12 mouse cellular contexts compared by ENCODE assay signal in genomic region chr11:116617641-116618040, GRCm38 (mm10). TPM values are rescaled to one million over a fixed set of nuclear protein-coding genes. Genes with fewer than 3 reads are reported as not detected.
A peak's percentile ranks its signal among the peaks of the same experiment; 100 is the strongest.
DNase-seq lines count a peak whose midpoint lies in the region; ATAC-seq and TF ChIP-seq lines count a peak whose summit lies in the region.
"Had no signal": no experiment of that assay in that cellular context is flagged by ENCODE, and none has a peak within 500 bp of the region (broad histone marks: within the 10 kb centered on the region; RNA-seq: fewer than 3 reads in every experiment).

No protein-coding gene starts in this region.

- H3K4me1 ChIP-seq in forebrain, postnatal 0 days (ENCODE audit: insufficient read depth) = no peaks in the 10 kb centered on the region
- peaks cover 21% of the 10 kb centered on the region; the same call in 1 of the 2 replicates for H3K4me1 ChIP-seq in forebrain, embryonic 15.5 days
- peaks cover 88 to 92% of the 10 kb centered on the region in 2 experiments for H3K4me1 ChIP-seq in liver, embryonic 14.5 days (replicated peaks; ENCODE audit: control insufficient read depth in 2 of 2, insufficient read depth in 2 of 2, low read length in 1 of 2)
- H3K4me1 ChIP-seq: forebrain, embryonic 13.5 days had no signal

- WGBS in forebrain, postnatal 0 days = 61% methylated on average over 7 of the region's 7 CpGs
- 83% methylated on average over 7 of the region's 7 CpGs for WGBS in forebrain, embryonic 15.5 days
- WGBS in liver, embryonic 14.5 days (ENCODE audit: insufficient replicate concordance) = 79% methylated on average over 7 of the region's 7 CpGs

- no peak overlapping the region for H3K4me2 ChIP-seq in forebrain, postnatal 0 days (ENCODE audit: low read depth)
- no peak overlapping the region for H3K4me2 ChIP-seq in forebrain, embryonic 15.5 days (replicated peaks)
- no peak overlapping the region for H3K4me2 ChIP-seq in liver, embryonic 14.5 days (ENCODE audit: low read depth)
- H3K4me2 ChIP-seq: forebrain, embryonic 13.5 days; neural tube, embryonic 13.5 days had no signal

- no peaks in the 10 kb centered on the region for H3K27me3 ChIP-seq in forebrain, postnatal 0 days (ENCODE audit: insufficient read depth, low read length)
- H3K27me3 ChIP-seq in forebrain, embryonic 15.5 days = no peaks in the 10 kb centered on the region
- H3K27me3 ChIP-seq in liver, embryonic 14.5 days (ENCODE audit: control insufficient read depth, insufficient read depth, low read length) = no peaks in the 10 kb centered on the region

- TF ChIP-seq CTCF in forebrain, postnatal 0 days (IDR thresholded peaks at IDR 0.05; ENCODE audit: low read depth) = no peak
- TF ChIP-seq CTCF in liver, embryonic 14.5 days (IDR thresholded peaks at IDR 0.05; ENCODE audit: low read depth) = no peak

- no peaks in the 10 kb centered on the region for H3K9me3 ChIP-seq in forebrain, postnatal 0 days (ENCODE audit: low read length)
- no peaks in the 10 kb centered on the region for H3K9me3 ChIP-seq in forebrain, embryonic 15.5 days
- no peaks in the 10 kb centered on the region for H3K9me3 ChIP-seq in liver, embryonic 14.5 days (ENCODE audit: control insufficient read depth, low read length)
- H3K9me3 ChIP-seq: forebrain, embryonic 13.5 days; neural tube, embryonic 13.5 days had no signal

- no peak for TF ChIP-seq EP300 in liver, embryonic 14.5 days (IDR thresholded peaks at IDR 0.05; ENCODE audit: low read depth)

- no peak overlapping the region for H3K4me3 ChIP-seq in forebrain, postnatal 0 days (ENCODE audit: low read depth, low read length)
- H3K4me3 ChIP-seq in forebrain, embryonic 15.5 days = no peak overlapping the region
- H3K4me3 ChIP-seq in liver, embryonic 14.5 days (ENCODE audit: insufficient read depth in 1 of 2, low read depth in 2 of 2, low read length in 2 of 2) = no peak overlapping the region
- H3K4me3 ChIP-seq: forebrain, embryonic 13.5 days; neural tube, embryonic 13.5 days had no signal

- H3K27ac ChIP-seq in forebrain, postnatal 0 days (ENCODE audit: low read depth, low read length) = no peak overlapping the region
- no peak overlapping the region for H3K27ac ChIP-seq in forebrain, embryonic 15.5 days (replicated peaks)
- H3K27ac ChIP-seq in liver, embryonic 14.5 days = peak overlapping the region; percentile 80; the same call in 1 of the 2 replicates
- H3K27ac ChIP-seq: forebrain, embryonic 13.5 days; neural tube, embryonic 13.5 days had no signal

- H3K36me3 ChIP-seq in forebrain, postnatal 0 days (ENCODE audit: insufficient read depth) = no peaks in the 10 kb centered on the region
- no peaks in the 10 kb centered on the region for H3K36me3 ChIP-seq in forebrain, embryonic 15.5 days
- no peaks in the 10 kb centered on the region for H3K36me3 ChIP-seq in liver, embryonic 14.5 days (replicated peaks; ENCODE audit: control insufficient read depth, insufficient read depth, low read depth)
- H3K36me3 ChIP-seq: neural tube, embryonic 13.5 days had no signal

- peak; percentile 36 for DNase-seq in forebrain, postnatal 0 days
- DNase-seq in ovary, adult 18-20 months (ENCODE audit: low spot score) = peak; percentile 71
- no peak for DNase-seq in ovary, postnatal 10 days (ENCODE audit: low spot score)
- no peak for DNase-seq in liver, embryonic 14.5 days (ENCODE audit: low read depth in 3 of 3, low spot score in 3 of 3)
- no peak for DNase-seq in urinary bladder, postnatal 10 days (ENCODE audit: low spot score)
- no peak for DNase-seq in right cerebral cortex, postnatal 25 days
- DNase-seq in left cerebral cortex, postnatal 25 days (ENCODE audit: low spot score in 2 of 2) = no peak

- ATAC-seq in forebrain, postnatal 0 days = peak; percentile 62; the same call in 1 of the 2 replicates
- no peak for ATAC-seq in forebrain, embryonic 15.5 days (replicated peaks)
- no peak for ATAC-seq in liver, embryonic 14.5 days (ENCODE audit: insufficient read depth)
- ATAC-seq: forebrain, embryonic 13.5 days; hindbrain, embryonic 16.5 days had no signal

- H3K9ac ChIP-seq in forebrain, postnatal 0 days = no peak overlapping the region
- no peak overlapping the region for H3K9ac ChIP-seq in forebrain, embryonic 15.5 days (replicated peaks)
- H3K9ac ChIP-seq in liver, embryonic 14.5 days (replicated peaks) = no peak overlapping the region
- H3K9ac ChIP-seq: forebrain, embryonic 13.5 days; neural tube, embryonic 13.5 days had no signal

- intact Hi-C loops in left cerebral cortex, postnatal 25 days (cut with DNase I) = no loop called here

RNA-seq across cellular contexts. Expression of gene Rhbdf2, which starts 9.2 kb away (rescaled TPM):
- 1.6 and 1.9 TPM in 2 replicates for total RNA-seq in forebrain, postnatal 0 days (2014; rRNA removed)
- polyA plus RNA-seq in forebrain, postnatal 0 days (2015; fragmentation: Nextera tagmentation; extraction: Ambion mirVana) = 0.75 and 0.97 TPM in 2 replicates
- polyA plus RNA-seq in forebrain, embryonic 15.5 days (2015; fragmentation: Nextera tagmentation; extraction: Ambion mirVana) = 1.3 and 1.4 TPM in 2 replicates
- 8.3 and 11.1 TPM in 2 replicates for polyA plus RNA-seq in liver, embryonic 14.5 days (2012; rRNA removed)
- polyA plus RNA-seq in liver, embryonic 14.5 days (2014; fragmentation: Nextera tagmentation; extraction: Ambion mirVana) = 3.8 and 5.2 TPM in 2 replicates
- 1 to 10 TPM; 1.3 to 1.4 TPM for total RNA-seq in left cerebral cortex, postnatal 25 days (2021)

RNA-seq across cellular contexts. Expression of gene Aanat, which starts 31.4 kb away (rescaled TPM):
- 0.31 and 0.62 TPM in 2 replicates for total RNA-seq in forebrain, postnatal 0 days (2014; rRNA removed)
- polyA plus RNA-seq in forebrain, postnatal 0 days (2015; fragmentation: Nextera tagmentation; extraction: Ambion mirVana) = 0.88 and 0.89 TPM in 2 replicates
- 0.15 TPM in 1 of 2 replicates, not detected in the other for polyA plus RNA-seq in forebrain, embryonic 15.5 days (2015; fragmentation: Nextera tagmentation; extraction: Ambion mirVana)
- not detected in 2 replicates for polyA plus RNA-seq in liver, embryonic 14.5 days (2012; rRNA removed)
- polyA plus RNA-seq in liver, embryonic 14.5 days (2014; fragmentation: Nextera tagmentation; extraction: Ambion mirVana) = not detected in 2 replicates
- 1 to 10 TPM in 1 of 2 experiments, under 1 TPM in 1; 0.64 to 1.5 TPM for total RNA-seq in left cerebral cortex, postnatal 25 days (2021)
- total RNA-seq: MEL had no signal

RNA-seq across cellular contexts. Expression of gene Prcd, which starts 35.7 kb away (rescaled TPM):
- total RNA-seq in forebrain, postnatal 0 days (2014; rRNA removed) = 1.5 and 3.3 TPM in 2 replicates
- 3.4 and 4.8 TPM in 2 replicates for polyA plus RNA-seq in forebrain, postnatal 0 days (2015; fragmentation: Nextera tagmentation; extraction: Ambion mirVana)
- 2.0 and 2.4 TPM in 2 replicates for polyA plus RNA-seq in forebrain, embryonic 15.5 days (2015; fragmentation: Nextera tagmentation; extraction: Ambion mirVana)
- 0.11 and 0.14 TPM in 2 replicates for polyA plus RNA-seq in liver, embryonic 14.5 days (2012; rRNA removed)
- 0.19 and 0.20 TPM in 2 replicates for polyA plus RNA-seq in liver, embryonic 14.5 days (2014; fragmentation: Nextera tagmentation; extraction: Ambion mirVana)
- total RNA-seq in left cerebral cortex, postnatal 25 days (2021) = 1 to 10 TPM; 4.6 to 6.7 TPM

RNA-seq across cellular contexts. Expression of gene Ube2o, which starts 36.4 kb away (rescaled TPM):
- total RNA-seq in forebrain, postnatal 0 days (2014; rRNA removed) = 81.3 and 94.1 TPM in 2 replicates
- 26.6 and 32.1 TPM in 2 replicates for polyA plus RNA-seq in forebrain, postnatal 0 days (2015; fragmentation: Nextera tagmentation; extraction: Ambion mirVana)
- 22.4 and 27.3 TPM in 2 replicates for polyA plus RNA-seq in forebrain, embryonic 15.5 days (2015; fragmentation: Nextera tagmentation; extraction: Ambion mirVana)
- polyA plus RNA-seq in liver, embryonic 14.5 days (2012; rRNA removed) = 33.8 and 34.0 TPM in 2 replicates
- polyA plus RNA-seq in liver, embryonic 14.5 days (2014; fragmentation: Nextera tagmentation; extraction: Ambion mirVana) = 25.9 and 32.3 TPM in 2 replicates
- 100 to 1,000 TPM; 117 to 119 TPM for total RNA-seq in left cerebral cortex, postnatal 25 days (2021)

RNA-seq across cellular contexts. Expression of gene Cygb, which starts 36.5 kb away (rescaled TPM):
- 20.7 and 22.7 TPM in 2 replicates for total RNA-seq in forebrain, postnatal 0 days (2014; rRNA removed)
- polyA plus RNA-seq in forebrain, postnatal 0 days (2015; fragmentation: Nextera tagmentation; extraction: Ambion mirVana) = 24.9 and 27.6 TPM in 2 replicates
- polyA plus RNA-seq in forebrain, embryonic 15.5 days (2015; fragmentation: Nextera tagmentation; extraction: Ambion mirVana) = 15.8 and 16.4 TPM in 2 replicates
- 0.41 and 0.64 TPM in 2 replicates for polyA plus RNA-seq in liver, embryonic 14.5 days (2012; rRNA removed)
- polyA plus RNA-seq in liver, embryonic 14.5 days (2014; fragmentation: Nextera tagmentation; extraction: Ambion mirVana) = 0.44 and 0.81 TPM in 2 replicates
- total RNA-seq in left cerebral cortex, postnatal 25 days (2021) = 10 to 100 TPM; 39.9 TPM

Comparison
In these comparisons a context has a peak if more than half of its experiments do, and no peak if none do; other contexts are left out.
1. DNase-seq: peak in forebrain, postnatal 0 days (single experiment) and ovary, adult 18-20 months (single experiment); none in ovary, postnatal 10 days (single experiment), liver, embryonic 14.5 days (0 of 3), urinary bladder, postnatal 10 days (single experiment), right cerebral cortex, postnatal 25 days (single experiment) and left cerebral cortex, postnatal 25 days (0 of 2).